8 mouse cellular contexts compared by ENCODE assay signal in the genomic region with DNA sequence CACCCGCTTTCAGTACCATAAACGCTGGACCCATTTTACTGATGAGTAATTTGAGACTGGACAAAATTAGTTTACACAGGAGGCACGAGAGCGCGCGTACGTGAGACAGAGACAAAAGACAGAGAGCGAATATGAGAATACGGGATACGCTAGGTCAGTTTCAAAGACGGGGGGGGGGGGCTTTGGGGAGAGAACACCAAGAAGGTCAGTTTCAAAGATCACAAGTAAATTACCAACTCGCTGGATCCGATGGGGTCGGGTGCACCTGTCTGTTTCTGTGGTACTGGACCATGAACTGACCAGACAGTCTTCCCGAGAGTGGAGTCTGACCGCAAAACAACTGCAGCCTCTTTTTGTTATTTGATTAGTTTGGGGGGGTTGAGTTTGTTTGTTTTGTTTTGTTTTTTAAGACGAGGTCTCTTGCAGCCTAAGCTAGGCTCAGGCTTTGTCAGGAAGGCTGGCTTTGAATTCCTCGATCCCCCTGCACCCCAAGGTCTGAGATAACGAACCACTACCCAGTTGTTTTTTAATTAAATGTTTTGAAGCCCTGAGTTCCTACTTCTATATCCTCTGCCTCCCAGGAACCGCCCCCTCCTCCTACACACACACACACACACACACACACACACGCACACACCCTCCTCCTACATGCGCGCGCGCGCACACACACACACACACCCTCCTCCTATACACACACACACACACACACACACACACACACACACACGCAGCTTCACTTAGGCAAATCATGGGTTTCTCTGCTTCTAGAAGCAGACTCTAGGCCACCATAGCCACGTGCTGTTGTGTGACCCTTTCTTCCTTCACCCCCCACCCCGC. TPM values are rescaled to one million over a fixed set of nuclear protein-coding genes. Genes with fewer than 3 reads are reported as not detected.
A peak's percentile ranks its signal among the peaks of the same experiment; 100 is the strongest.
DNase-seq lines count a peak whose midpoint lies in the region; ATAC-seq lines count a peak whose summit lies in the region.

No protein-coding gene starts in this region.

- H3K27ac ChIP-seq in heart, embryonic 15.5 days, result peak overlapping the region; percentile 98

- no peaks in the 10 kb centered on the region for H3K9me3 ChIP-seq in heart, embryonic 15.5 days (replicated peaks)

- peak; percentile 87 for DNase-seq in CD4-positive, CD25-positive, alpha-beta regulatory T cell, adult 2 months (ENCODE audit: low read depth, low spot score)
- peak; percentile 49 for DNase-seq in R1 (ENCODE audit: low read depth, low spot score)
- DNase-seq in embryo, embryonic 9.5 days (ENCODE audit: extremely low spot score), result peak; percentile 86
- DNase-seq in kidney, postnatal 14 days, result peak; percentile 73
- DNase-seq in lung, postnatal 10 days, result peak; percentile 82
- DNase-seq in ovary, postnatal 14 days (ENCODE audit: low spot score), result peak; percentile 49
- DNase-seq in yolk sac, embryonic 10.5 days (ENCODE audit: low spot score), result peak; percentile 79

- WGBS in heart, embryonic 15.5 days, result under 1% methylated on average over 29 of the region's 29 CpGs

- peak overlapping the region; percentile 78 for H3K9ac ChIP-seq in heart, embryonic 15.5 days

- no peaks in the 10 kb centered on the region for H3K27me3 ChIP-seq in heart, embryonic 15.5 days

- ATAC-seq in heart, embryonic 15.5 days (replicated peaks; ENCODE audit: insufficient number of reproducible peaks, insufficient read depth, low FRiP score, low read depth), result peak; percentile 24

- H3K36me3 ChIP-seq in heart, embryonic 15.5 days, result no peaks in the 10 kb centered on the region

- peak overlapping the region; percentile 85 for H3K4me2 ChIP-seq in heart, embryonic 15.5 days

- H3K4me1 ChIP-seq in heart, embryonic 15.5 days (replicated peaks), result peaks cover 66% of the 10 kb centered on the region

- peak overlapping the region; percentile 53 for H3K4me3 ChIP-seq in heart, embryonic 15.5 days

RNA-seq across cellular contexts. Expression of a gene that starts 15.0 kb away (rescaled TPM):
- not detected in 2 replicates for polyA plus RNA-seq in heart, embryonic 15.5 days (2015; fragmentation: Nextera tagmentation; extraction: Ambion mirVana)

RNA-seq across cellular contexts. Expression of a gene that starts 15.1 kb away (rescaled TPM):
- polyA plus RNA-seq in heart, embryonic 15.5 days (2015; fragmentation: Nextera tagmentation; extraction: Ambion mirVana), result not detected in 2 replicates

Comparison
In these comparisons a context has a peak if more than half of its experiments do, and no peak if none do; other contexts are left out.
1. Peak in every context shown above with its lines: DNase-seq, ATAC-seq, H3K4me3 ChIP-seq and H3K27ac ChIP-seq.